Mouse (Mus musculus): ENCODE results near the gene Slc35a2. TPM values are rescaled to one million over a fixed set of nuclear protein-coding genes. Genes with fewer than 3 reads are reported as not detected.
A peak's percentile ranks its signal among the peaks of the same experiment; 100 is the strongest.

Slc35a2 gene
- 40.6 and 46.8 TPM in 2 replicates for polyA plus RNA-seq (2012; rRNA removed)

DNA sequence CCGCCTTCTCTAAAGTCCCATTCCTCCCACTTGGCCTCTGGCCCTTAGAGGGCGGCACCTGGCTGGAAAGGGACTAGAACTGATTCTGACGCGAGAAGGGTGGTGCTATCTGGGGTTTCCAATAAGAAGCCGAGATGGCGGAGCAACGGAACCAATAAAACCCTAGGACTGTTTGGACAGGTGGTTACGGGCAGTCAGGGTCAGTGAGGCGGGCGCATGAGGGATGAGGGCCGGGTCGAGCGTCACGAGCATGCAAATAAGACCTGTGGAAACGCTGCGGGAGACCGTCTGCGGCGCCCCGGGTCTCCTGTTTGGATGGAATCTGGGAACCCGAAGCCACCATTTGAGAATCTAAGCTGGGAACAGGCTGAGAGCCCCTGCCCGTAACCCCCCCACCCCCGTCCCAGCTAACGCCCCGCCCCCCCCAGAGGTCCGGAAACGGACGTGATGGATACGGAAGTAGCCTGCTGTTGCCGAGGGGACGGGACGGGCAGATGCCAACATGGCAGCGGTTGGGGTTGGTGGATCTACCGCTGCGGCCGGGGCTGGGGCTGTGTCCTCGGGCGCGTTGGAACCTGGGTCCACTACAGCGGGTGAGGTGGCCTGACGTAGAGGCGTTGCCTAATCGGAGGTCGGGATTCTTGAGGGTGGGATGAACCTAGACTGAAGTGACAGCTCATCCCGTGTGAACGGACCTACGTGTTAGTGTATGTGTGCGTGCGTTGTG, at the start of gene Slc35a2:
Gene Slc35a2 (plus strand): TSS at position 188 of the 727 bp plus-strand sequence.
- WGBS: 5% methylated on average over 41 of the region's 49 CpGs

DNA sequence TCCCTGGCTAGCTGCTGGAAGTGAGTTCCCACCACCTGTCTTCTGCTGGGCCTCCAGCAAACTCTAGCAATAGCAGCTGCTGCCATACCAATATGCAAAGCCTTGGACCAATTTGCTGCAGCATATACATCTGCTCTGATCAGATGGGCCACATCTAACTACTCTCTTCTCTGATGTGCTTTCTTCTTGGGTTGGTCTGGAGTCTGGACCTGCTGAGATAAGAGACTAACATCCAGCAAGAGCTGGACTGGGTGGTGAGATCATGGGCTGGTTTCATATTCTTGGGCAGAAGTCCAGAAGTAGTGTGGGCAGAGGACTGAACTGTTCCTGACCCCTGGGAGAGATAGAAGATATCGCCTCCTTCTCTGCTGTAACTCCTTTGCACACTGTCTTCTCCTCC, 46.7 kb upstream of the Slc35a2 start:
- TF ChIP-seq POLR2A (IDR thresholded peaks at IDR 0.05; ENCODE audit: borderline replicate concordance, insufficient read depth, low read length) (no peak), CTCF (IDR thresholded peaks at IDR 0.05; ENCODE audit: borderline replicate concordance, insufficient read depth, low read depth, low read length) (no peak)
- H3K27me3 ChIP-seq (ENCODE audit: control insufficient read depth, insufficient read depth, low read length): no peaks in the 10 kb centered on the region
- 57% methylated on average over 1 of the region's 1 CpGs for WGBS
- DNase-seq: no peak
- no peaks in the 10 kb centered on the region for H3K4me1 ChIP-seq (ENCODE audit: control insufficient read depth, insufficient read depth, low read length)
- H3K27ac ChIP-seq (ENCODE audit: insufficient read depth, low read length): no peak overlapping the region
- H3K4me3 ChIP-seq (replicated peaks; ENCODE audit: insufficient read depth, low read depth, low read length): no peak overlapping the region

More for the DNA sequence above, at the start of gene Slc35a2:
- Histone ChIP-seq H3K4me1 (ENCODE audit: control insufficient read depth, insufficient read depth, low read length) (no peaks in the 10 kb centered on the region), H3K27ac (ENCODE audit: insufficient read depth, low read length) (peak within 1 kb of the TSS; percentile 94), H3K27me3 (ENCODE audit: control insufficient read depth, insufficient read depth, low read length) (no peaks in the 10 kb centered on the region), H3K4me3 (replicated peaks; ENCODE audit: insufficient read depth, low read depth, low read length) (peak within 1 kb of the TSS; percentile 99)
- DNase-seq: peak; percentile 85 to 92
- TF ChIP-seq CTCF (IDR thresholded peaks at IDR 0.05; ENCODE audit: borderline replicate concordance, insufficient read depth, low read depth, low read length) (no peak), POLR2A (IDR thresholded peaks at IDR 0.05; ENCODE audit: borderline replicate concordance, insufficient read depth, low read length) (peak; percentile 58)

DNA sequence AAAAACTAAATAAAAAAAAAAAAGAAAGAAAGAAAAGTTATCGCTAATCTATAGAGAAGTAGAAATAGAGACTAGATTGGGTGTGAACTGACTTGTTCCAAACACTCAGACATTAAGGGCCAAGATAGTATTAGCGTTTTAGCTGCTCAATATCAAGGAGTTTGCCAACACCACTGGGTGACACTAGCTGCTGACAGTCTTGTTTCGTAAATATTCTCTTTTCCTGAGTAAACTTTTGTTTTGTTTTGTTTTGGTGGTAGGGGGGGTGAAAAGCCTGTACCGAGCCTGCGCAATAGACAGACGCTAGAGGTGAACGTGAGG, 43.0 kb upstream of the Slc35a2 start:
- Histone ChIP-seq H3K4me3 (replicated peaks; ENCODE audit: insufficient read depth, low read depth, low read length) (peak overlapping the region; percentile 52), H3K27ac (ENCODE audit: insufficient read depth, low read length) (no peak overlapping the region), H3K27me3 (ENCODE audit: control insufficient read depth, insufficient read depth, low read length) (no peaks in the 10 kb centered on the region), H3K4me1 (ENCODE audit: control insufficient read depth, insufficient read depth, low read length) (peaks cover 5% of the 10 kb centered on the region; the same call in 1 of the 2 replicates)
- DNase-seq: no peak
- WGBS: 17% methylated on average over 7 of the region's 7 CpGs
- TF ChIP-seq CTCF (IDR thresholded peaks at IDR 0.05; ENCODE audit: borderline replicate concordance, insufficient read depth, low read depth, low read length) (no peak), POLR2A (IDR thresholded peaks at IDR 0.05; ENCODE audit: borderline replicate concordance, insufficient read depth, low read length) (no peak)

DNA sequence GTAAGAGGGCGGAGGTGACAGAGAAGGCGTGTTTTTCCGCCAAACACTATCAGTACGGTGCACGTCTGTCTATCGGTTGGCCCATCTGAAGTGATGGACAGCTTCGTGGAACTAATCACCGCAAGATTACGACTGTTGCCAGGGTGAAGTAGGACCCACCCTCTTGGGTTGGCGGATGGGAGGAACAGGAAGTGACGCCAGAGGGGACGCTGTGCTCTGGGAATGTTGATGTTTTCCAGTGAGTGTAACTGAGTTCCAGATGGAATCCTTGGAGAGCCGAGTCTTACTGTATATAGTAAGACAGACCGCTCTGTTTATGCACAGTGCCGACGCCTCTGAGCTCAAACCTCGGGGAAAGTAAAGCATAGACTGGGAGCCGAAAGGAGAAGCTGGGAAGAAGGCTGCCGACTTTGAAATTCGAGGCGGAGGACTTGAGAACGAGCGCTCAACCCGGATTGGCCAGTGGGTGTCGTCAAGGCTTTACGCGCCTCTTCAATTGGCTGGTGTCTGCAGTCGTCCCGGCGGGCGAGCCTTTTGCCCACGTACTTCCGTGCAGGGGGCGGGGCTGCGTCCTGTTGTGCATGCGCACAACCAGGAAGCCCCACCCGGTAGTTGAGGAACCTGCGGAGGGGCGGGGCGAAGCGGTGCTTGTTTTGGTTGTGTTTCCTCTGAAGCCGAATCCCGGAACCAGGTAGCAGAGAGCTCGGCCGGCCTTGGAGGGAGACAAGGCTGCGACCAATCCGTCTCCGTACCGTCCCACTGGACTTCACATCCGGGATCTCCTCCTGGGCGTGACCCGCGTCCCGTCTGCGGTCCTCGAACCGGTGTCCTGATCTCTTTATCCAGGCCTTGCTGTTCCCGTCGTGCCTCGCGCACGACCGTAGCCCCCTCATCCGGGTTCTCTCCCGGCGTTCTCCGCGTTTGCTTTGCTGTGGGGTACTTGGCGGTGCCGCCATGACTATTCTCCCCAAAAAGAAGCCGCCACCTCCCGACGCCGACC, 42.4 kb upstream of the Slc35a2 start, which contains the start of gene Otud5:
Gene Otud5 (plus strand): TSS at position 202 of the 1,000 bp plus-strand sequence.
- H3K4me1 ChIP-seq (ENCODE audit: control insufficient read depth, insufficient read depth, low read length): peaks cover 5% of the 10 kb centered on the region; the same call in 1 of the 2 replicates
- no peaks in the 10 kb centered on the region for H3K27me3 ChIP-seq (ENCODE audit: control insufficient read depth, insufficient read depth, low read length)
- WGBS: 5% methylated on average over 69 of the region's 74 CpGs
- H3K27ac ChIP-seq (ENCODE audit: insufficient read depth, low read length): peak within 1 kb of the TSS; percentile 82
- DNase-seq: peak; percentile 92 to 96
- TF ChIP-seq CTCF (IDR thresholded peaks at IDR 0.05; ENCODE audit: borderline replicate concordance, insufficient read depth, low read depth, low read length): no peak
- peak; percentile 47; the same call in 1 of the 2 replicates for TF ChIP-seq POLR2A (IDR thresholded peaks at IDR 0.05; ENCODE audit: borderline replicate concordance, insufficient read depth, low read length)
- H3K4me3 ChIP-seq (replicated peaks; ENCODE audit: insufficient read depth, low read depth, low read length): peak within 1 kb of the TSS; percentile 89

DNA sequence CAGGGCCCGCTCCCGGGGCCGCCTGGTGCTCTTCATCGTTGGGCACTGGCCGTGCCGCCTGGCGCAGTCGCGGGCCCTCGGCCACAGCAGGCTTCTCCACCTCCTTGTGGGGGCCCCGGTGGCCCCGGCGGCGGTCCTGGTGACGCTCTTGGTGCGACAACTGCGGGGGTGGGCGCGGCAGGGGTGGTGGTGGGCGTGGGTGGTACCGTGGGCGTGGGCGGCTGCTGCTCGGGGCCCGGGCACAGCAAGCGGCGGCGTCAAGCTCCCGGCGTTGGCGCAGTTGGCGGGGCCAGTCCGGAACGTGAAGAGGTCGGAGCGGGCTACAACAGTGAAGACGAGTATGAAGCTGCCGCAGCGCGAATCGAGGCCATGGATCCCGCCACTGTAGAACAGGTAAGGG, 41.5 kb upstream of the Slc35a2 start:
- peak overlapping the region; percentile 89 for H3K4me3 ChIP-seq (replicated peaks; ENCODE audit: insufficient read depth, low read depth, low read length)
- 17% methylated on average over 37 of the region's 42 CpGs for WGBS
- no peaks in the 10 kb centered on the region for H3K27me3 ChIP-seq (ENCODE audit: control insufficient read depth, insufficient read depth, low read length)
- peak overlapping the region; percentile 82; the same call in 1 of the 2 replicates for H3K27ac ChIP-seq (ENCODE audit: insufficient read depth, low read length)
- DNase-seq: peak in 1 of 2 experiments; percentile 25
- no peak for TF ChIP-seq POLR2A (IDR thresholded peaks at IDR 0.05; ENCODE audit: borderline replicate concordance, insufficient read depth, low read length)
- TF ChIP-seq CTCF (IDR thresholded peaks at IDR 0.05; ENCODE audit: borderline replicate concordance, insufficient read depth, low read depth, low read length): no peak
- peaks cover 5% of the 10 kb centered on the region; the same call in 1 of the 2 replicates for H3K4me1 ChIP-seq (ENCODE audit: control insufficient read depth, insufficient read depth, low read length)

DNA sequence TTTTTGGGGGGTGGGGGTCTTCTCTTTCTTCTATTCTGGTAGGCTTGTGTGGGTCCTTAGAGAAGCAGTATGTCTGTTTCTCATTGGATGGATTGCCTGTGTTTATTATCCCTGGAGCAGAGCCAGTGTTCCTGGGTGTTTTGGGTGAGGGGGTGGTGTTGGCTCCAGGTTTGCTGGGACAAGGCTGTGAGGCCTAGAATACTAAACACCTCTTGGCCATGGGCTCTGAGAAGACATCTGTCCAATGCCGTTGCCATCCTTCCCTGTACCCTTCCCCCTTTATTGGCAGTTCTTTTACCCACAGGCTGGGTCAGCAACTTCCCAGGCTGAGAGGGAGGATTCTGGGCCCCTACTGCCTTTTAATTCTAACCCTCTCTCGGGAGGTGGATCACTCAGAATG, 36.0 kb upstream of the Slc35a2 start:
- Histone ChIP-seq H3K4me1 (ENCODE audit: control insufficient read depth, insufficient read depth, low read length) (peaks cover 5% of the 10 kb centered on the region; the same call in 1 of the 2 replicates), H3K27ac (ENCODE audit: insufficient read depth, low read length) (no peak overlapping the region), H3K4me3 (replicated peaks; ENCODE audit: insufficient read depth, low read depth, low read length) (no peak overlapping the region), H3K27me3 (ENCODE audit: control insufficient read depth, insufficient read depth, low read length) (no peaks in the 10 kb centered on the region)
- TF ChIP-seq CTCF (IDR thresholded peaks at IDR 0.05; ENCODE audit: borderline replicate concordance, insufficient read depth, low read depth, low read length) (no peak), POLR2A (IDR thresholded peaks at IDR 0.05; ENCODE audit: borderline replicate concordance, insufficient read depth, low read length) (no peak)
- WGBS: 4% methylated on average over 2 of the region's 2 CpGs
- DNase-seq: peak in 1 of 2 experiments; percentile 7

DNA sequence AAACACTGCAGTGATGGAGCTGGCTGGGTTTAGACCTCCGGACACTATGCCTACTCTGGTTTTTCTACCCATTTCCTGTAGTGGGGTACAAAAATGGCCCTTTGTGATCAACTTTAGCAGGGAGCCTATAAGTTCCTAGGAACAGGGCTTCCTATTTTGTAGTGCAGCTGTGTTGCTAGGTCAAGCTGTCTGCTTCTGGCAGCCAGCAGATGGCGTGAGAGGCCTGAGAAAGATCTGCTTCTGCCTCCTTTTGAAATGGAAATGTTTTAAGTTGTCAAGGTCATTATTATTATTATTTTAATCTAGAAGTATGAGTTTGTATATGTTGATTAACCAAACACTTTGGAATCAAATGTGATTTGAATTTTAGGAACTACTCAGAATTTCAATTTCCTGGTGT, 29.2 kb upstream of the Slc35a2 start:
- WGBS: 33% methylated on average over 2 of the region's 2 CpGs
- no peaks in the 10 kb centered on the region for H3K27me3 ChIP-seq (ENCODE audit: control insufficient read depth, insufficient read depth, low read length)
- H3K27ac ChIP-seq (ENCODE audit: insufficient read depth, low read length): no peak overlapping the region
- DNase-seq: peak in 1 of 2 experiments; percentile 44
- TF ChIP-seq POLR2A (IDR thresholded peaks at IDR 0.05; ENCODE audit: borderline replicate concordance, insufficient read depth, low read length): no peak
- TF ChIP-seq CTCF (IDR thresholded peaks at IDR 0.05; ENCODE audit: borderline replicate concordance, insufficient read depth, low read depth, low read length): peak; percentile 58
- H3K4me1 ChIP-seq (ENCODE audit: control insufficient read depth, insufficient read depth, low read length): no peaks in the 10 kb centered on the region
- no peak overlapping the region for H3K4me3 ChIP-seq (replicated peaks; ENCODE audit: insufficient read depth, low read depth, low read length)

Measured in cerebellum, adult 2 months (tissue).